Mouse (Mus musculus): ENCODE measurements around the gene D17Wsu92e. TPM values are rescaled to one million over a fixed set of nuclear protein-coding genes. Genes with fewer than 3 reads are reported as not detected.

D17Wsu92e gene
- total and polyA plus RNA-seq, 3 experiments = 112 to 151 (median 136) TPM

DNA sequence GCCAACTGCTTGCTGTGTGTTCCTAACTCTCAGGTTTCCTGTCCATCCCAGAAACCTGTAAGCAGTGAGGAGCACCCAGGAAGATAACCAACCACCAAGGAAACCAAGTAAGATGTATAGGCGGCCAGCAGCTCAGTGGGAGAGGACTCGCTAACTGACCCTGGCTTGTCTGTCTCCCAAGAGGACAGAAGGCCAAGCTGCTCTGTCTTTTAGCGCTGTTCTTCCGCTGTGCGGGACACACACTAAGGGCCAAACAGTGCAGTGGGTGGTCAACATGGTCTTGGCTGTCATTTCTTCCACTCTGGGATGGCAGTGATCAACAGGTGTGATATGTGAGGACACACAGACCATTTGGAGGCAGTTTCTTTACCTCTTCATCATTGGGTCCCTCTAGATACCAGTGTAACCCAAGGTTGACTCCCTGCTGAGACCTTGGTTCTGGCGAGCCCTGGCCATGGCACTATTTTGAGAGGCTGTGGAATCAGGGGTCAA lies 70.0 kb downstream of the D17Wsu92e start:
- WGBS = 89% methylated on average over 6 of the region's 6 CpGs
- no peak for TF ChIP-seq POLR2A (IDR thresholded peaks at IDR 0.05; ENCODE audit: insufficient read depth, low read depth, low read length)
- Histone ChIP-seq H3K9ac (ENCODE audit: low read depth, low read length) (no peak overlapping the region), H3K36me3 (ENCODE audit: control insufficient read depth, insufficient read depth, low read length) (no peaks in the 10 kb centered on the region), H3K79me2 (replicated peaks; ENCODE audit: control insufficient read depth, insufficient read depth, low read length) (no peaks in the 10 kb centered on the region), H3K4me3 (no peak overlapping the region), H3K27me3 (ENCODE audit: control insufficient read depth, insufficient read depth, low read length) (no peaks in the 10 kb centered on the region), H3K27ac (no peak overlapping the region), H3K4me1 (ENCODE audit: control insufficient read depth, insufficient read depth, low read length) (no peaks in the 10 kb centered on the region)
- DNase-seq = no peak
- intact Hi-C loops (cut with DNase I) = no loop called here

GRCm38 (mm10) chr17:27748123-27748522 lies 72.3 kb downstream of the D17Wsu92e start:
- Histone ChIP-seq H3K36me3 (ENCODE audit: control insufficient read depth, insufficient read depth, low read length) (no peaks in the 10 kb centered on the region), H3K4me1 (ENCODE audit: control insufficient read depth, insufficient read depth, low read length) (no peaks in the 10 kb centered on the region), H3K27me3 (ENCODE audit: control insufficient read depth, insufficient read depth, low read length) (no peaks in the 10 kb centered on the region), H3K4me3 (no peak overlapping the region), H3K9ac (ENCODE audit: low read depth, low read length) (no peak overlapping the region), H3K79me2 (replicated peaks; ENCODE audit: control insufficient read depth, insufficient read depth, low read length) (no peaks in the 10 kb centered on the region), H3K27ac (no peak overlapping the region)
- no peak for DNase-seq
- WGBS = 96% methylated on average over 2 of the region's 2 CpGs
- TF ChIP-seq EP300 (IDR thresholded peaks at IDR 0.05; ENCODE audit: insufficient read depth, low read depth, low read length) (no peak), POLR2A (IDR thresholded peaks at IDR 0.05; ENCODE audit: insufficient read depth, low read depth, low read length) (no peak), CTCF (IDR thresholded peaks at IDR 0.05) (no peak)
- intact Hi-C loops (cut with DNase I) = no loop called here

DNA sequence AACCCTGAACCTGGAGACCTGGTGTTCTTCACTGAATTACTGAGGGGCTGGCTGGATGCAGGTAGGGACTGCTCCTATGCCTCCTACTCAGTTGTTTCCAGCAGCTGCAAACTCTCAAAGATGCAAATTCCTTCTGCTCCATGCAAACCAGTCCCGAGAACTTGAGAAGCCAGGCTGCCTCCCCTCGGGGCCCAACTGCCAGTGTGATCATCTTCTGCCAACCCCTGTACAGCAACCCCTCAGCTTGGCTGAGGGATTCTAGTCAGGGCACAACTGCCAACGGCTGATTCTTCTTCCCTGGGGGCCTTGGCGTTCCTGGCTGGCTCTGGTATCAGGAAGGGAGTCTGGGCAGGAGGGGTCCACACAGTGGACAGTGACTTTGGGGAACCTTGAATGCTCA lies 74.0 kb downstream of the D17Wsu92e start:
- intact Hi-C loops (cut with DNase I) = no loop called here
- Histone ChIP-seq H3K27me3 (ENCODE audit: control insufficient read depth, insufficient read depth, low read length) (no peaks in the 10 kb centered on the region), H3K79me2 (replicated peaks; ENCODE audit: control insufficient read depth, insufficient read depth, low read length) (no peaks in the 10 kb centered on the region), H3K4me3 (no peak overlapping the region), H3K27ac (no peak overlapping the region), H3K9ac (ENCODE audit: low read depth, low read length) (no peak overlapping the region), H3K36me3 (ENCODE audit: control insufficient read depth, insufficient read depth, low read length) (no peaks in the 10 kb centered on the region), H3K4me1 (ENCODE audit: control insufficient read depth, insufficient read depth, low read length) (no peaks in the 10 kb centered on the region)
- TF ChIP-seq CTCF (IDR thresholded peaks at IDR 0.05) = no peak
- no peak for TF ChIP-seq EP300 (IDR thresholded peaks at IDR 0.05; ENCODE audit: insufficient read depth, low read depth, low read length)
- no peak for TF ChIP-seq POLR2A (IDR thresholded peaks at IDR 0.05; ENCODE audit: insufficient read depth, low read depth, low read length)
- DNase-seq = no peak
- 49% methylated on average over 4 of the region's 4 CpGs for WGBS

GRCm38 (mm10) chr17:27740961-27741360 lies 79.5 kb downstream of the D17Wsu92e start:
- no peaks in the 10 kb centered on the region for H3K79me2 ChIP-seq (replicated peaks; ENCODE audit: control insufficient read depth, insufficient read depth, low read length)
- H3K36me3 ChIP-seq (ENCODE audit: control insufficient read depth, insufficient read depth, low read length) = no peaks in the 10 kb centered on the region
- TF ChIP-seq POLR2A (IDR thresholded peaks at IDR 0.05; ENCODE audit: insufficient read depth, low read depth, low read length) (no peak), CTCF (IDR thresholded peaks at IDR 0.05) (no peak), EP300 (IDR thresholded peaks at IDR 0.05; ENCODE audit: insufficient read depth, low read depth, low read length) (no peak)
- WGBS = 68% methylated on average over 6 of the region's 6 CpGs
- no peak overlapping the region for H3K27ac ChIP-seq
- H3K4me3 ChIP-seq = no peak overlapping the region
- no peak for DNase-seq
- no peaks in the 10 kb centered on the region for H3K4me1 ChIP-seq (ENCODE audit: control insufficient read depth, insufficient read depth, low read length)
- H3K9ac ChIP-seq (ENCODE audit: low read depth, low read length) = no peak overlapping the region
- intact Hi-C loops (cut with DNase I) = no loop called here
- no peaks in the 10 kb centered on the region for H3K27me3 ChIP-seq (ENCODE audit: control insufficient read depth, insufficient read depth, low read length)

DNA sequence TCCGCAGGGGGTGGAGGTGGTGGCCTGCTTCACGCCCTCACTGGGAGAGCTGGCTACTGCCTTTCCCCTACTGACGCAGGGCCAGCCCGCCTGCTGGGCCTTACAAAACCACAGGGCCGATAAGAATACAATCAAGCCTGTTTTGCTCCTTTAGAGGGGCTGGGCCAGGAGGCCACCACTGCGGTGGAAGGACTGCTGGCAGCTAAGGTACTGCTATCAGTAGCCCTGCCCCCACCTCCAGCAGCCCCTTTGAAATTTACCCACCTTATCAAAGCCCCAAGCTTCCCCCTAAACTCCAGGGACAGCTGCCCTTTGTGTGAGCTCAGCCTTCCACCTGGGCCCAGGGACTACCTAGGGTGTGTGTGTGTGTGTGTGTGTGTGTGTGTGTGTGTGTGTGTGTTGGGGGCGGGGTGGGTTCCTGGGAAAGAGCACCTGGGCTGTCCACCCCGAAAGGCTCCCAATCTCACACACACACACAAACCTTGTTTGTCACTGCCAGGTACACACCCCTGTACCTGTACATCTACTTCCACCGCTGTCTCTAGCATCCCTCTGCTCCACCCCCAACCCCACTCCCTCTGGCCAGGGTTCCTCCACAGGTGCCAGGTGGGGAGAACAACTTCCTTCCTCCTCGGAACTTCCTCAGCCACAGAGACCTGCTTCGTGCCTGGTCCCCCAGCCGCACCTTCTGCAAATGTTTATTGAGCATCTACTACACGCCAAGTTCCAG lies 85.9 kb downstream of the D17Wsu92e start:
- 32% methylated on average over 13 of the region's 13 CpGs for WGBS
- Histone ChIP-seq H3K79me2 (replicated peaks; ENCODE audit: control insufficient read depth, insufficient read depth, low read length) (no peaks in the 10 kb centered on the region), H3K36me3 (ENCODE audit: control insufficient read depth, insufficient read depth, low read length) (no peaks in the 10 kb centered on the region), H3K4me1 (ENCODE audit: control insufficient read depth, insufficient read depth, low read length) (no peaks in the 10 kb centered on the region), H3K27ac (no peak overlapping the region), H3K4me3 (no peak overlapping the region), H3K9ac (ENCODE audit: low read depth, low read length) (no peak overlapping the region), H3K27me3 (ENCODE audit: control insufficient read depth, insufficient read depth, low read length) (no peaks in the 10 kb centered on the region)
- intact Hi-C loops (cut with DNase I) = no loop called here
- DNase-seq = no peak
- TF ChIP-seq EP300 (IDR thresholded peaks at IDR 0.05; ENCODE audit: insufficient read depth, low read depth, low read length) = no peak
- TF ChIP-seq POLR2A (IDR thresholded peaks at IDR 0.05; ENCODE audit: insufficient read depth, low read depth, low read length) = no peak
- no peak for TF ChIP-seq CTCF (IDR thresholded peaks at IDR 0.05)

- H3K4me1 ChIP-seq (ENCODE audit: control insufficient read depth, insufficient read depth, low read length) = no peaks in the 10 kb centered on the region
- no peak overlapping the region for H3K27ac ChIP-seq
- 58% methylated on average over 3 of the region's 3 CpGs for WGBS
- H3K27me3 ChIP-seq (ENCODE audit: control insufficient read depth, insufficient read depth, low read length) = no peaks in the 10 kb centered on the region
- H3K4me3 ChIP-seq = no peak overlapping the region
- TF ChIP-seq EP300 (IDR thresholded peaks at IDR 0.05; ENCODE audit: insufficient read depth, low read depth, low read length) (no peak), POLR2A (IDR thresholded peaks at IDR 0.05; ENCODE audit: insufficient read depth, low read depth, low read length) (no peak), CTCF (IDR thresholded peaks at IDR 0.05) (no peak)
- intact Hi-C loops (cut with DNase I) = no loop called here
- H3K36me3 ChIP-seq (ENCODE audit: control insufficient read depth, insufficient read depth, low read length) = no peaks in the 10 kb centered on the region
- no peak for DNase-seq
- H3K79me2 ChIP-seq (replicated peaks; ENCODE audit: control insufficient read depth, insufficient read depth, low read length) = no peaks in the 10 kb centered on the region
- no peak overlapping the region for H3K9ac ChIP-seq (ENCODE audit: low read depth, low read length)
These were observed 87.8 kb downstream of the D17Wsu92e start for GRCm38 (mm10) chr17:27732694-27733093.
